Mouse (Mus musculus): ENCODE data around the gene Rmnd1.

Gene Rmnd1

DNA sequence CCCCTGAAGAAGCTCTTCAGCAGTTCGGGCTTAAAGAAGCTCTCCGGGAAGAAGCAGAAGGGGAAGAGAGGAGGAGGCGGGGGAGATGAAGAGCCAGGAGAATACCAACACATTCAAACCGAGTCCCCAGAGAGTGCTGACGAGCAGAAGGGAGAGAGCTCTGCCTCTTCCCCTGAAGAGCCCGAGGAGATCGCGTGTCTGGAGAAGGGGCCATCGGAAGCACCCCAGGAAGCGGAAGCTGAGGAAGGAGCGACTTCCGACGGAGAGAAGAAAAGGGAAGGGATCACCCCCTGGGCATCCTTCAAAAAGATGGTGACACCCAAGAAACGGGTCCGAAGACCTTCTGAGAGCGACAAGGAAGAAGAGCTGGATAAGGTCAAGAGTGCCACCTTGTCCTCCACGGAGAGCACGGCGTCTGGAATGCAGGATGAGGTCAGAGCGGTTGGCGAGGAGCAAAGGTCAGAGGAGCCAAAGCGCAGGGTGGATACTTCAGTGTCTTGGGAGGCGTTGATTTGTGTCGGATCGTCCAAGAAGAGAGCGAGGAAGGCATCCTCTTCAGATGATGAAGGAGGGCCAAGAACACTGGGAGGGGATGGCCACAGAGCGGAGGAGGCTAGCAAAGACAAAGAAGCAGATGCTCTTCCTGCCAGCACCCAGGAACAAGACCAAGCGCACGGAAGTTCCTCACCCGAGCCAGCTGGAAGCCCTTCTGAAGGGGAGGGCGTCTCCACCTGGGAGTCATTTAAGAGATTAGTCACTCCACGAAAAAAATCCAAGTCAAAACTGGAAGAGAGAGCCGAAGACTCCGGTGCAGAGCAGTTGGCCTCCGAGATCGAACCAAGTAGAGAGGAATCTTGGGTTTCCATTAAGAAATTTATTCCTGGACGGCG is 77.6 kb downstream of the Rmnd1 start:
- DNase-seq (ENCODE audit: low spot score): no peak
